ENCODE assay signal across 8 mouse cellular contexts in genomic region chr8:84284608-84285063, GRCm38 (mm10). TPM values are rescaled to one million over a fixed set of nuclear protein-coding genes. Genes with fewer than 3 reads are reported as not detected.
DNase-seq lines count a peak whose midpoint lies in the region; ATAC-seq lines count a peak whose summit lies in the region.

No protein-coding gene starts in this region.

- peak; percentile 16 for DNase-seq in adrenal gland, postnatal 10 days
- no peak for DNase-seq in adrenal gland, postnatal 14 days
- peak; percentile 60 to 61 for DNase-seq in right cerebral cortex, postnatal 10 days (ENCODE audit: low spot score in 2 of 2)
- DNase-seq in right cerebral cortex, postnatal 25 days = no peak
- DNase-seq in neural tube, embryonic 11.5 days (ENCODE audit: low spot score) = peak; percentile 50
- DNase-seq in cerebellum, adult 11 months = no peak

- peak; percentile 40 for ATAC-seq in kidney, embryonic 15.5 days (replicated peaks; ENCODE audit: low FRiP score)
- no peak for ATAC-seq in neural tube, embryonic 11.5 days (ENCODE audit: insufficient read depth, low FRiP score, low TSS enrichment)
- ATAC-seq in CD4-positive, CD25-positive, alpha-beta regulatory T cell, adult 4 months = no peak

- 0 out of 2 replicates have a peak overlapping the region, but pooled peaks have one; percentile 7 for H3K9ac ChIP-seq in kidney, embryonic 15.5 days
- H3K9ac ChIP-seq in neural tube, embryonic 11.5 days (ENCODE audit: low read length) = no peak overlapping the region

- H3K9me3 ChIP-seq in kidney, embryonic 15.5 days (replicated peaks) = no peaks in the 10 kb centered on the region
- H3K9me3 ChIP-seq in neural tube, embryonic 11.5 days (ENCODE audit: control insufficient read depth, low read length) = no peaks in the 10 kb centered on the region

- 10% methylated on average over 9 of the region's 9 CpGs for WGBS in kidney, embryonic 15.5 days
- 32% methylated on average over 9 of the region's 9 CpGs for WGBS in neural tube, embryonic 11.5 days

- peak overlapping the region; percentile 53 for H3K4me2 ChIP-seq in kidney, embryonic 15.5 days
- H3K4me2 ChIP-seq in neural tube, embryonic 11.5 days (ENCODE audit: low read depth) = no peak overlapping the region

- peaks cover 17% of the 10 kb centered on the region for H3K4me1 ChIP-seq in kidney, embryonic 15.5 days
- no peaks in the 10 kb centered on the region for H3K4me1 ChIP-seq in neural tube, embryonic 11.5 days (ENCODE audit: control insufficient read depth, insufficient read depth, low read length)

- H3K27me3 ChIP-seq in kidney, embryonic 15.5 days = no peaks in the 10 kb centered on the region
- H3K27me3 ChIP-seq in neural tube, embryonic 11.5 days (ENCODE audit: control insufficient read depth, insufficient read depth, low read length) = no peaks in the 10 kb centered on the region

- H3K4me3 ChIP-seq in kidney, embryonic 15.5 days (replicated peaks) = peak overlapping the region; percentile 34
- H3K4me3 ChIP-seq in neural tube, embryonic 11.5 days (ENCODE audit: low read depth, low read length) = no peak overlapping the region

- peak overlapping the region; percentile 77 for H3K27ac ChIP-seq in kidney, embryonic 15.5 days
- H3K27ac ChIP-seq in neural tube, embryonic 11.5 days (ENCODE audit: low read depth, low read length) = no peak overlapping the region

- H3K36me3 ChIP-seq in kidney, embryonic 15.5 days = no peaks in the 10 kb centered on the region
- H3K36me3 ChIP-seq in neural tube, embryonic 11.5 days (ENCODE audit: control insufficient read depth, insufficient read depth, low read length) = no peaks in the 10 kb centered on the region

RNA-seq across cellular contexts. Expression of gene Ccdc130, which starts 14.5 kb away (rescaled TPM):
- 10 to 100 TPM; 14.2 to 16.5 TPM for total RNA-seq in adrenal gland, postnatal 10 days (2021)
- total RNA-seq in adrenal gland, postnatal 14 days (2021) = 17.5 and 22.0 TPM in 2 replicates
- 23.0 and 25.9 TPM in 2 replicates for polyA plus RNA-seq in kidney, embryonic 15.5 days (2015; fragmentation: Nextera tagmentation; extraction: Ambion mirVana)
- 21.4 and 26.6 TPM in 2 replicates for polyA plus RNA-seq in neural tube, embryonic 11.5 days (2014; fragmentation: Nextera tagmentation; extraction: Ambion mirVana)
- 10 to 100 TPM; 52.0 to 56.6 TPM for polyA plus RNA-seq in CD4-positive, CD25-positive, alpha-beta regulatory T cell, adult 4 months (2017; shearing (Covaris generic))

RNA-seq across cellular contexts. Expression of gene Mri1, which starts 27.5 kb away (rescaled TPM):
- total RNA-seq in adrenal gland, postnatal 10 days (2021) = 10 to 100 TPM; 28.0 to 34.4 TPM
- total RNA-seq in adrenal gland, postnatal 14 days (2021) = 25.0 and 35.5 TPM in 2 replicates
- 66.8 and 77.8 TPM in 2 replicates for polyA plus RNA-seq in kidney, embryonic 15.5 days (2015; fragmentation: Nextera tagmentation; extraction: Ambion mirVana)
- polyA plus RNA-seq in neural tube, embryonic 11.5 days (2014; fragmentation: Nextera tagmentation; extraction: Ambion mirVana) = 50.7 and 55.9 TPM in 2 replicates
- 1 to 10 TPM; 7.2 to 9.5 TPM for polyA plus RNA-seq in CD4-positive, CD25-positive, alpha-beta regulatory T cell, adult 4 months (2017; shearing (Covaris generic))

RNA-seq across cellular contexts. Expression of gene D8Ertd738e, which starts 35.1 kb away (rescaled TPM):
- 100 to 1,000 TPM; 210 to 233 TPM for total RNA-seq in adrenal gland, postnatal 10 days (2021)
- total RNA-seq in adrenal gland, postnatal 14 days (2021) = 251 and 255 TPM in 2 replicates
- polyA plus RNA-seq in kidney, embryonic 15.5 days (2015; fragmentation: Nextera tagmentation; extraction: Ambion mirVana) = 336 and 355 TPM in 2 replicates
- 301 and 323 TPM in 2 replicates for polyA plus RNA-seq in neural tube, embryonic 11.5 days (2014; fragmentation: Nextera tagmentation; extraction: Ambion mirVana)
- 100 to 1,000 TPM; 365 to 370 TPM for polyA plus RNA-seq in CD4-positive, CD25-positive, alpha-beta regulatory T cell, adult 4 months (2017; shearing (Covaris generic))

RNA-seq across cellular contexts. Expression of gene Zswim4, which starts 47.8 kb away (rescaled TPM):
- total RNA-seq in adrenal gland, postnatal 10 days (2021) = 10 to 100 TPM; 22.7 to 26.3 TPM
- total RNA-seq in adrenal gland, postnatal 14 days (2021) = 32.3 and 39.5 TPM in 2 replicates
- 16.6 and 17.3 TPM in 2 replicates for polyA plus RNA-seq in kidney, embryonic 15.5 days (2015; fragmentation: Nextera tagmentation; extraction: Ambion mirVana)
- polyA plus RNA-seq in neural tube, embryonic 11.5 days (2014; fragmentation: Nextera tagmentation; extraction: Ambion mirVana) = 34.9 and 35.5 TPM in 2 replicates
- polyA plus RNA-seq in CD4-positive, CD25-positive, alpha-beta regulatory T cell, adult 4 months (2017; shearing (Covaris generic)) = 1 to 10 TPM; 3.3 to 4.3 TPM

Comparison
In these comparisons a context has a peak if more than half of its experiments do, and no peak if none do; other contexts are left out.
1. DNase-seq: peak in adrenal gland, postnatal 10 days (single experiment), right cerebral cortex, postnatal 10 days (2 of 2) and neural tube, embryonic 11.5 days (single experiment); none in adrenal gland, postnatal 14 days (single experiment), right cerebral cortex, postnatal 25 days (single experiment) and cerebellum, adult 11 months (single experiment).